Mouse (Mus musculus): ENCODE measurements around the gene Dab1. TPM values are rescaled to one million over a fixed set of nuclear protein-coding genes. Genes with fewer than 3 reads are reported as not detected.

Dab1 gene
- 100 to 1,000 TPM; 117 to 119 TPM for total RNA-seq (2021)
- long read RNA-seq, experiment 1, full-length matches to known transcripts = 36 of 126 reads
- long read RNA-seq, experiment 1, partial matches to known transcripts = 39 of 126 reads
- long read RNA-seq, experiment 1, other reads (novel, unspliced or antisense) = 51 of 126 reads
- long read RNA-seq, experiment 2, full-length matches to known transcripts = 23 of 87 reads
- long read RNA-seq, experiment 2, partial matches to known transcripts = 22 of 87 reads
- long read RNA-seq, experiment 2, other reads (novel, unspliced or antisense) = 42 of 87 reads

- DNase-seq (ENCODE audit: low spot score in 2 of 2) = peak; percentile 67 to 76
Observed at GRCm38 (mm10) chr4:103619321-103619945, at the start of gene Dab1. Gene Dab1, plus strand, starts transcription at chr4:103619359.

- no peak for DNase-seq (ENCODE audit: low spot score in 2 of 2)
Observed at GRCm38 (mm10) chr4:103571721-103572352, 47.3 kb upstream of the Dab1 start.

GRCm38 (mm10) chr4:103575556-103575955 is 43.6 kb upstream of the Dab1 start:
- DNase-seq (ENCODE audit: low spot score in 2 of 2) = no peak

GRCm38 (mm10) chr4:103576305-103576704 is 42.9 kb upstream of the Dab1 start:
- DNase-seq (ENCODE audit: low spot score in 2 of 2) = no peak

- no peak for DNase-seq (ENCODE audit: low spot score in 2 of 2)
Observed at GRCm38 (mm10) chr4:103577111-103577815, 41.9 kb upstream of the Dab1 start.

- no peak for DNase-seq (ENCODE audit: low spot score in 2 of 2)
Observed at GRCm38 (mm10) chr4:103577821-103578220, 41.3 kb upstream of the Dab1 start.

GRCm38 (mm10) chr4:103580021-103580420 is 39.1 kb upstream of the Dab1 start:
- no peak for DNase-seq (ENCODE audit: low spot score in 2 of 2)

- no peak for DNase-seq (ENCODE audit: low spot score in 2 of 2)
Observed at GRCm38 (mm10) chr4:103615011-103615410, 4.1 kb upstream of the Dab1 start.

- peak; percentile 47 to 48 for DNase-seq (ENCODE audit: low spot score in 2 of 2)
Observed at GRCm38 (mm10) chr4:103619946-103620371, 800 bp downstream of the Dab1 start.

GRCm38 (mm10) chr4:103620590-103621155 is 1.5 kb downstream of the Dab1 start:
- DNase-seq (ENCODE audit: low spot score in 2 of 2) = peak in 1 of 2 experiments; percentile 13

GRCm38 (mm10) chr4:103621586-103621985 is 2.4 kb downstream of the Dab1 start:
- no peak for DNase-seq (ENCODE audit: low spot score in 2 of 2)

- peak in 1 of 2 experiments; percentile 41 for DNase-seq (ENCODE audit: low spot score in 2 of 2)
Observed at GRCm38 (mm10) chr4:103630177-103630576, 11.0 kb downstream of the Dab1 start.

GRCm38 (mm10) chr4:103636168-103636776 is 17.1 kb downstream of the Dab1 start:
- DNase-seq (ENCODE audit: low spot score in 2 of 2) = no peak

GRCm38 (mm10) chr4:103648209-103648896 is 29.2 kb downstream of the Dab1 start:
- no peak for DNase-seq (ENCODE audit: low spot score in 2 of 2)

- no peak for DNase-seq (ENCODE audit: low spot score in 2 of 2)
Observed at GRCm38 (mm10) chr4:103655740-103656139, 36.6 kb downstream of the Dab1 start.

- no peak for DNase-seq (ENCODE audit: low spot score in 2 of 2)
Observed at GRCm38 (mm10) chr4:103661386-103661785, 42.2 kb downstream of the Dab1 start.

- DNase-seq (ENCODE audit: low spot score in 2 of 2) = no peak
Observed at GRCm38 (mm10) chr4:103667438-103667837, 48.3 kb downstream of the Dab1 start.

- no peak for DNase-seq (ENCODE audit: low spot score in 2 of 2)
Observed at GRCm38 (mm10) chr4:103677195-103677594, 58.0 kb downstream of the Dab1 start.

- no peak for DNase-seq (ENCODE audit: low spot score in 2 of 2)
Observed at GRCm38 (mm10) chr4:103678501-103678900, 59.3 kb downstream of the Dab1 start.

- no peak for DNase-seq (ENCODE audit: low spot score in 2 of 2)
Observed at GRCm38 (mm10) chr4:103685136-103685535, 66.0 kb downstream of the Dab1 start.
